Mouse (Mus musculus): ENCODE measurements around the gene Slc35c2.
A peak's percentile ranks its signal among the peaks of the same experiment; 100 is the strongest.

Slc35c2 gene

GRCm38 (mm10) chr2:165287202-165287984 lies at the start of gene Slc35c2:
Gene Slc35c2 (minus strand): TSS chr2:165287869.
- peak; percentile 66 for DNase-seq (ENCODE audit: low read depth, low spot score)

DNA sequence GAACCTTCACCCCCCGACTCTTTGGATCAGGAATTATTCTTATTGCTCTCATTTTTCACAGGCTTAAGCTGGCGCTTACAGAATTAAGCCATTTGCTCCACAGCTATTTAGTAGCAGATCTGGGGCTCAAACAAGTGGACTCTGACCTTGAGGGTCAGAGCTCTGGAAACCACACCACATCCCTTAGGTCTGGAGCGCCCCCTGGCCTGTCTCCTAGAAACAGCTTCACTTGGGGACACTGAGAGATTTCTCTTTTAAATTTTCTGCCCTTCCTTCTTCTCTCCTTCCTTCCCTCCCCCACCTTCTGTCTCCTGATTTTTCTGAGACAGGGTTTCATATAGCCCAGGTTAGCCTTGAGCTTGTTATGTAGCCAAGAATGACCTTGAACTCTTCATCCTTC lies 49.5 kb upstream of the Slc35c2 start:
- no peak for DNase-seq (ENCODE audit: low read depth, low spot score)

GRCm38 (mm10) chr2:165332610-165333210 lies 45.0 kb upstream of the Slc35c2 start:
- no peak for DNase-seq (ENCODE audit: low read depth, low spot score)

DNA sequence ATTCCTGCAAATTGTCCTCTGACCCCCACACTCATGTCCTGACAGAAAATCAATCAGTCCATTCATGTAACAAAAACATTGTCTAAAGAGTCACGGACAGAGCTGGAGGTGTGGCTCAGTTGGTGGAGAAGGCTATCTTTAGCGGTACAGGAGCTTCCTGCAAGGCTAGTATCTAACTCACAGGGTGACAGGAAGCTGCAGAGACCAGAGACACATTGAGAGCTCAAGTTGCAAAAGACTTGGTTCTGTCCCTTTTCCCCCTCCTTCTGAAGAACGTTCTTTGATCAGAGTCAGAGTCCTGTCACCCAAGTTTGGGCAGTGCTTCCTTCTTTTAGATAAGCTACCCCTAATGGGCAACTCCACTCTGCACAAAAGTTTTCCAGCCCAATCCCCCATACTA lies 42.0 kb upstream of the Slc35c2 start:
- no peak for DNase-seq (ENCODE audit: low read depth, low spot score)

- DNase-seq (ENCODE audit: low read depth, low spot score), result no peak
These were observed 41.1 kb upstream of the Slc35c2 start for GRCm38 (mm10) chr2:165328746-165329145.

DNA sequence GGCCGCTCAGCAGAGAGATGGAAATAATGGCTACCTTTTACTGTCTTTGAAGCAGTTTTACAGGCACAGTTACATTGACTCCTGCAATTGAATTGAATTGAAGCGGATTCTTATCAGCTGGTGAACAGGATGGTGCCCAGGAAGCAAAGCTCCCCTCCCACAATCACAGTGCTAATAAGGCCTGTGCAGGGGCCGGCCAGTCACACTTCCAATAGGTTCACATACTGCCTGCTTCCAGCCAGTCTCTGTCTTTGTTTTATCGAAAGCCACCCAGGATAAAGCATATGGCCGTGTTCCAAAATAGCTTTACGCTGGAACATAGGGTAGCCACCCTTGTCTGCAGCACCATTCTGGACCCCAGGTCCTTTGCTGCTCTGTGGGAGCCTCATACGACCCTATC lies 39.7 kb upstream of the Slc35c2 start:
- DNase-seq (ENCODE audit: low read depth, low spot score), result no peak

- peak; percentile 96 for DNase-seq (ENCODE audit: low read depth, low spot score)
These were observed 38.9 kb upstream of the Slc35c2 start, which contains the start of gene Elmo2 for GRCm38 (mm10) chr2:165326304-165327190. Gene Elmo2 (minus strand): TSS chr2:165326479.

DNA sequence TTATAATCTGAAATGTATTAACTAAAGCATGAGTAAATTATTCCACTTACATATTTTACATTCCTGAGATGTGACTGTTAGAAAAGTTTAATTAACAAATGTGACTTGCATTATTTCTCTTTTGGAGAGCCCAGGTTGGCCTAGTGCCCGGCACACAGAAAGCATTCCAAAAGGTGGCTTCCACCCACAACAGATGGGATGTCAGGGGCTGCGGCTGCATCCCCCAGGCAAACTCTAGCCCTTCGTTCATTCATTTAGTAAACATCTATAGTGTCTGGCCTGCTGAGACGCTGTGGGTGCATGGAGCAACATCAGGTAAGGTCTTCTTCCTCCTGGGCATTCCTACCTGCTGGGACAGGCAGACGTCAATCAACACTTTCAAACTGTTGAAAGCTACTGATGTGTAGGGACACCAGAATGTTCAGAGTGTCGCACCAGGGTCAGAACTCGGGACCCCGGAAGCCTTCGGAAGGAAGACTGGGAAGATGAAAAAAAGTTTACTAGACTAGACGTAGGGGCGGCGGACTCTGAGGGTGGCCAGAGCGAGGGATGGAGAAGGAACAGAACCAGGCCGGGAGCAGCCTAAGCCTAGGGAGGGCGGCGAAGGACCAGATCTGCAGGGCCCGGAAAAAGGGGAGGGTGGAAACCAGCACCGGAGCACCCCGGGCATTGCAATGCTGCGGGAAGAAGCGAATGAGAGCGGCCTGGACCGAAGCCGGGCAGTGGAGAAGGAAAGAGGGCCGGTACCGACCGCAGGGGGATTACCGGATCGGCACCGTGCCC lies 38.0 kb upstream of the Slc35c2 start:
- peak; percentile 17 for DNase-seq (ENCODE audit: low read depth, low spot score)

DNA sequence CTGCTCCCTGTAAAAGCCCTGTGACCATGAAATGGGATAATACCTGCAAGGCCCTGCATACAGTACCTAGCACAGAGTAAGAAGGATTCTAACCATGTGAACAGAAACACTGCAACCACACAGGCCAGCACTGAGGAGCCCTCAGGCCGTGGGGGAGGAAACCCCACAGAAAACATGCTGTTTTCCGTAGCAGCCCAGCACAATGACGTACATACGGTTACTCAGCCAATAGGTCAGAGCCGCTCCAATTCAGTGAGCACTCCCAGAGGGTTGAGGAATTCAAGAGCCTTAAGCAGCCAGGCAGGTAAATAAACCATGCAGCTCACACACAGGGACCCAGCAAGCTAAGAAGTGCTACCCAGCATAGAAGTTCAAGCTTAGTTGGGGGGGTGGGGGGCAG lies 36.3 kb upstream of the Slc35c2 start:
- no peak for DNase-seq (ENCODE audit: low read depth, low spot score)

GRCm38 (mm10) chr2:165323484-165323883 lies 35.8 kb upstream of the Slc35c2 start:
- DNase-seq (ENCODE audit: low read depth, low spot score), result no peak

- DNase-seq (ENCODE audit: low read depth, low spot score), result no peak
These were observed 34.5 kb upstream of the Slc35c2 start for GRCm38 (mm10) chr2:165321981-165322735.

DNA sequence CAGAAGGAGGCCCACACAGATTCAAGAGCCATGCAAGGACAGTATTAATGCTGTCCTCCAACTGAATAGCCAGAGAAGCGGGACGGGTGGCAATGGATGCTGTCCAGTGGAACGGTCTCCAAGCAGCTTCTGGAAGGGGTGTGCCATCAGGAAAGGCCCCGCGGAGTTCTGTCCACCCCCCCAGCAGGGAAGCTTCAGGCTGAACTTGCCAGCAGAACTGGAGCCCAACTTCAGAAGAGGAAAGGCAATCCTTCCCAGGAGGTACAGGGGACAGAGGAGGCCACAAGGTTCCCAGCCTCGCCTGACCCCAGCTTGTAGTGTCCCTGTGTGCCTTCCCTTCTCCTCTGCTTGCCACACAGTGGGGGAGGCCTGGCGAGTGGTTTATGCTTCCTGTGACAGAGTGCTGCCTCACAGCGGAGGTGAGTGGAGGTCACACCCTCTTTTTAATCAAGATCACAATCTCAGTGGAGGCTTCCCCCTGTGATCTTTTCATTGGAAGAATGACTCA lies 33.8 kb upstream of the Slc35c2 start:
- no peak for DNase-seq (ENCODE audit: low read depth, low spot score)

GRCm38 (mm10) chr2:165320531-165321150 lies 33.0 kb upstream of the Slc35c2 start:
- DNase-seq (ENCODE audit: low read depth, low spot score), result no peak

- no peak for DNase-seq (ENCODE audit: low read depth, low spot score)
These were observed 31.8 kb upstream of the Slc35c2 start for GRCm38 (mm10) chr2:165319503-165319902.

- DNase-seq (ENCODE audit: low read depth, low spot score), result no peak
These were observed 31.3 kb upstream of the Slc35c2 start for GRCm38 (mm10) chr2:165318941-165319340.

- no peak for DNase-seq (ENCODE audit: low read depth, low spot score)
These were observed 30.1 kb upstream of the Slc35c2 start for GRCm38 (mm10) chr2:165317621-165318263.

GRCm38 (mm10) chr2:165316837-165317473 lies 29.3 kb upstream of the Slc35c2 start:
- no peak for DNase-seq (ENCODE audit: low read depth, low spot score)

DNA sequence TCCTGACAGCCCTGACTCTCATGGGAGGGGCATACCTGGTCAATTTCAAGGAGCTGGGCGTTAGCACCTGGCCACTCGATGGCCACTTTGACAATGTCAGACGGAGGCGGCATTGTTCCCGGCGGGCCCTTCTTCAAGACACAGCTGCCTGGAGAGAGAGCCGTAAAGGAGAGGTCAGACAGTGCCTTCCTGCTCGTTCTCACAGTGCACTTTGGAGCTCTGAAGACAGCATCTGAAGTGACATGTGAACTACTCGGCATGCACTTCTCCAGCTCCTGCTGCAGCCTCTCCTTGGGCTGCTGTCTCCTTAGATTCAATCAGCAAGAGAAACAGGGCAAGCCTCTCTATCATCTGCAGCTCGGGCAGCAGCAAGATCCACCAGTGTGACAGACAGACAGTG lies 28.5 kb upstream of the Slc35c2 start:
- DNase-seq (ENCODE audit: low read depth, low spot score), result no peak

DNA sequence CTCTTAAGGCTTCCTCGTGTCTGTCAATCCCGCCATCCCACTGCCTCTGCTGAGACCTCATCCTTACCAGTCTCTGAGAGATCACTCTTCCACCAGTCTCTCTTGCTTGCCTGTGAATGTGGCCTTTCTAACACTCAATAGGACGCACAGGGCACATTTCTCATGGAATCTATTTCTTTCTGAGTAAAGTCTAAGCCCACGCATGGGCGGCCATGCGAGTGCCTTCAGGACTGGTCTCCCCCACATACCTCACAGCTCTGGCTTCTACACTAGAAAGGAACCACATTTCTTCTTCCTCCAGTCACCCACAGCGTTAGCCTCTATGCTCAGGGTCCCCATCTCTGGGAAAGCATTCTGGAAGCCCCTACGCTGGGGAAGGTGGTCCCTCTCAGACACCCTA lies 26.5 kb upstream of the Slc35c2 start:
- DNase-seq (ENCODE audit: low read depth, low spot score), result no peak
